Mouse (Mus musculus): ENCODE results near the gene Il12rb1.

DNA sequence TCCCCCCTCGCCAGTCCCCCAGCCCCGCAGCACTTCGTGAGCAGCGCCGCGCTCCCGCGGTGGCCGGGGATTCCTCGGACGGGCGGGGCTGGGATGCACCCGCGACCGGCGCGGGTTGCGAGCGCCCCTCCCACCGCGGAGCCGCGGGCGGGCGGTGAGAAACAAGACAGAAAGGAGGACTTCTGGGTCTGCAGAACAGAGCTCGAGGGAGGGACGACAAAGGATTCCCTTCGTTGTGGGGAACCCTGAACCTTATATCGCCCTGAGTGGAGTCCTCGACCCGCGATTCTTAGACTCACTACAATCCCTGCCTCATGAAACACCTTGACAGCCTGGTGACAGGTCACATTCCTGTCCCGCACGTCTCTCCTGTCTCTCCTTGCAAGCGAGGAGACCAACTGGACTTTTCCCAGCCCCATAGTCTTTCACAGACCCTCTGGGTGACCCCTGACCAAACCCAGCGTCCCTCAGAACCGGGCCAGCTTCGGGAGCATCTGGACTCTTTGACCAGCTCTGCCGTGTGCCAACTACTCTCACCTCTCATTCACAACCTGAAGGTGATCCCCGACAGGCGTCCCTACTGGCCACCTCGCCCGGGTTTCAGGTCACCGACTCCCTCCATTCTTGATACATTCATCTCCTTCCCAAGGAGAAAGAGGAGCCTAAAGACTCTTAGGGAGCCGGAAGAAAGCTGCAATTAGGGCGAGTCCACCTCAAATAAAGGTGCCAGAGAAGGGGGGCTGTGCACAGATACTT lies 55.9 kb downstream of the Il12rb1 start:
- TF ChIP-seq CTCF (IDR thresholded peaks at IDR 0.05; ENCODE audit: extremely low read depth, insufficient read depth, low read length) (no peak), POLR2A (IDR thresholded peaks at IDR 0.05; ENCODE audit: extremely low read depth, insufficient read depth, low read length) (no peak)

Data from cortical plate, adult 2 months (tissue).